Mouse (Mus musculus) right cerebral cortex, postnatal 4 days (tissue): ENCODE data around the gene Cd300ld3.

ENCODE experiments used
- DNase-seq: peaks from one replicate; pipeline ENCODE4 v3.0.0-alpha.2; 2022

Cd300ld3 gene

DNA sequence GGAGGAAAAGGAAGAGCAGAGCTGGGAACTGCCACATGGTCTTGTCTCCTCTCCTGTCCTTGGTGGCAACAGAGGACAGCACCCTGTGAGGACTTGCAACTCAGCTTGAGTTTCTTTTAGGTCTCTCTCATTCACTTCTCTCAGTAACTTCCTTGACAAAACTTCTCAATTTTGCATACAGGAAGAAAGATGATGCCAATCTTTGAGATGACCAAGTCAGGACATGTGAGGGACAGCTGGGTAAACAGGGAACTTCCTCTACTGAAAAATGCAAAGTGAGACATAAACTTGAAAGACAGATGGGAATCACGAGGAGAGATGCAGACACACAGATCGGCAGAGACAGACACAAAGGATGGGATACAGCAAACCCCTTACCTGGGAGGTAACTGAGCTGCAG, at the start of gene Cd300ld3:
Cd300ld3 (minus strand) TSS at position 151 of the 400 bp plus-strand sequence.
- no peak for DNase-seq

GRCm38 (mm10) chr11:115092140-115092539, 43.9 kb upstream of the Cd300ld3 start:
- DNase-seq, result no peak

DNA sequence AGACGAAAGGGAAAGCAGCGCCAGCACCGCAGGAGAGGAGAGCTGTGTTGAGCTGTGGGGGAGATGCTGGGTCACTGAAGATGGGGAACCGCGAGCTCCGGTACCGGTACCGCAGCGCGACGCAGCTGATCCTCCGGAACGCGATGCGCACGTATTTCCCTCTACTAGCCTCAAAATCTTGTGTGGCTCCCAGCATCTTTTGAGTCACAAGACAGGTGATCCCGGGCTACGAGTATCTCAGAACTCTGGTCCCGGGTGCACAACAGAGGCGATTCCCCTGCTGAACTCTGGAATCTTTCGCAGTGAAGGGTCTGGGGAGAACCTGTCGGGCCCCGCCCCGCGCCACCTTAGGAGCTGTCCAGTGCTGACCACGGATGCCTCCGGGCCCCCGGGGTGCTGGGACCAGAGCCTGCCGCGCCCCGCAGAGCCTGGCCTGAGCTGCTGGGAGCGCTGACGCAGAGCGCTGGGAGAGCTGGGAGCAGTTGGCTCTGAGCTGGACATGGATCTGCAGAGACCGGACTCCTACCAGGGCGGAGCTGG, 43.2 kb upstream of the Cd300ld3 start, which contains the start of gene Rab37:
Rab37 (plus strand) TSS at position 70 of the 540 bp plus-strand sequence.
- DNase-seq, result no peak

- DNase-seq, result no peak
Observed at GRCm38 (mm10) chr11:115089853-115090252, 41.6 kb upstream of the Cd300ld3 start.

DNA sequence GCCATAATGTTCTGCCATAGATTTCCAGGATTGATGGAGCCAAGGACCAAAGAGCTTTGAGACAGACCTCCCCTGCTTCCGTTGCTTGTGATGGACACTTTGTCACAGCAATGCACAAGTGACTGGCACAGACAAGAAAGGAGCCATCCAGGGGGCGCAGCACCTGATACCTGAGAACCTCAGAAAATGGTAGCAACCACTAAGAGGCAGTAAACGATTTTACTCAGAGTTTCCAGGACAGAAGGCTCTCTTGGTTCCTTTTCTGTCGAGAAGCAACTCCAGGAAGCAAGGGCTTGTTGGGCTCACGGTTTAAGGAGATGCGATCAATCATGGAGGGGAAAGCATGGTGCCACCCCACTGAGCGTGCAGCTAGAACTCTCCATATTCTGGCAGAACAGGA, 38.0 kb upstream of the Cd300ld3 start:
- DNase-seq, result no peak

DNA sequence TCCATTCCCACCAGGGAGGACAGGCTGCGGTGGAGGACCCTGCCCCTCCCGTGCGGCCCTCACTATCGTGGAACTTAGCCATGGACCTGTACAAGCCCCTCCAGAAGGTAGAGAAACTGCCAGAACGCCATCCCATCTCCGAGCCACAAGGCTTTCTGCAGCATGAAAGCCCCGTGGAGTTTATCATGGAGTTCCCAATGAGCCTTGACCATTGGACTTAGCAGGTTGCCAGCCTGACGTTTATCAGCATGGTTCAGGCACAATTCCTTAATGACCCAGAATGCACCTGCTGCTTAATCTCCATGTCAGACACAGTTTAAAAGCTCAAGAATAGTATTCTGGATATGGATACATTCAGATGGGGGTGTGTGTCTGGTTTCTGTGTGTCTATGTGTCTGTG, 36.9 kb upstream of the Cd300ld3 start:
- DNase-seq, result no peak

DNA sequence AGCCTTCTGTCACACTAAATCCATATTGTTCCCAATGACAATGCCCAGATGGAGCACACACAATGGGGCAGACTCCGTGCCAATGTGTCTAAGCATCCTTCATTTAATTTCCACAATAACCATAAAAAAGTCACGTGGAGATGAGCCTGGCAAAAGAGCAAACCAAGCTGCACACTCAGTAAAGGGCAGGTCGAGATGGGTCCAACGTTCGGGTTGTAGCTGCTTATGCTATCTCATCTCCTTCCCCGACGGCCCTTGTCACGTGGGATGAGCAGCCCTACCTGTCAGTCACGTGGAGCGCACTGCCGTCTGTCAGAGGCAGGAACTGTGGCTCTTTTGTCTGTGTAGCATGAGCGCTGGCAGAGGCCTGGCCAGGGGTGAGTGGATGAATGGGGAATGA, 36.4 kb upstream of the Cd300ld3 start:
- DNase-seq, result no peak

DNA sequence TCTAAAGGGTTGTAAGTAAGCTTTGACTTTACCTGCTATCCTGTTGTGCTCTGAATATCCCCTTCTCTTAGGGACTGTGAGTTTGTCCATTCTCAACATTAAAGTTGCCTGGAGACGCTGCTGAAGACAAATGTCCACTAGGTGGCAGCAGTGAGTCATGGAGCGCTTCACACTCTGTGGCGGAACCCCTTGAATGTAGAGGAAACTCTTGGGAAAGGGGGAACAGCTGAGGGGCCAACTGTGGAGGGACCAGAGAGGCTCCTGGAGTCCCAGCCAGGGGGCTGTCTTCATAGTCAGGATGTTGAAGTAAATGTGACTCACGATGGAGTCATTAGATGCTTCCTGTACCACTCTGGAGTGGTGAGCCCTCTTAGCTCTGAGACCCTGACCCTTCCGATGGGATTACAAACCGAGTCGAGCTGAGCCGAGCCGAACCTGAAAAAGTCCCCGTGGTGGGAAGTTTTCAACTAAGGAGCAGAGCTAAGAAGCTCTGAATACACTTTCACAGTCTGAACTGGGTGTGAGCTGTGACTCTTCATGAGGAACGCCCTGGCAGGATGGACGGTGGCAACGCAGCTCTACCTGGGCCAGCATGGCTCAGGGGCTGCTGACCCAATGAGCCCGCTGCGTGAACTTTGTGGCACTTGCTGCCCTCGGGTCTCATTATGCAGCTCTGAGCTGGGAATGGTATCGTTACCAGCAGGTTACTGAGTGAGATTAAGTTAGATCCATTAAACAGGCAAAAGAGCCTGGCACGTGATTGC, 35.3 kb upstream of the Cd300ld3 start:
- peak; percentile 88 for DNase-seq

- no peak for DNase-seq
Observed at GRCm38 (mm10) chr11:115082196-115082595, 34.0 kb upstream of the Cd300ld3 start.

GRCm38 (mm10) chr11:115081373-115081772, 33.2 kb upstream of the Cd300ld3 start:
- no peak for DNase-seq

DNA sequence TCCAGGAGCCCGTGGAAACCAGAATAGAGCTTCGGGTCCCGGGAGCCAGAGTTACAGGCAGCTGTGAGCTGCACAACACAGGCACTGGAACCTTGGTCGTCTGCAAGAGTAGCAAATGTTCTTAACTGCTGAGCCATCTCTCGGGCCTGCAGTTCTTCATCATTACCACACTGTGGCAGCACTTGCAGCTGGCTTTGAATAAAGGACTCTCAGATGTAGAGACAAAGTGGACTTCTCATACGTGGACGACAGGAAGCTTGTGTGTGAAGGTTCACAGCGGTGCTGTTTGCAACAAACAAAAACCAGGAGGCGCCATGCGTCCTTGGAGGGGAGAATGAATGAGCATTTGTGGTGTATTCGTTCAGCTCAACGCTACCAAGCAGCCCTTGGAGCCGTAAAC, 32.7 kb upstream of the Cd300ld3 start:
- DNase-seq, result peak; percentile 35

GRCm38 (mm10) chr11:115078680-115079079, 30.5 kb upstream of the Cd300ld3 start:
- no peak for DNase-seq

DNA sequence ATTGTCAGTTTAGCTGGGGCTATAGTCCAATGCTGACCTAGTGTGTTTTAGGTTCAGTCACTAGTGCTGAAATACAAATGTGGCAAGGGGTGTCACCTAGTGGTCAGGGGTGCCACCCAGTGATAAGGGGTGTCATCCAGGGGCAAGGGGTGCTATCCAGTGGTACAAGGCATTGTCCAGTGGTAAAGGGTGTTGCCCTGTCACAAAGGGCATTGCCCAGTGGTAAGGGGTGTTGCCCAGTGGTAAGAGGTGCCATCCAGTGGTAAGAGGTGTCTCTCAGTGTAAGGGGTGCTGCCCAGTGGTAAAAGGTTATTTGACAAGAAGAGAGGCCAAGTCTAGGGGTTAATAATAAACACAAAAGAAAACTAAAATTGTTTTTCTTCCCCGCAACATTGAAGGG, 29.2 kb upstream of the Cd300ld3 start:
- no peak for DNase-seq

- no peak for DNase-seq
Observed at GRCm38 (mm10) chr11:115075859-115076258, 27.6 kb upstream of the Cd300ld3 start.

- DNase-seq, result no peak
Observed at GRCm38 (mm10) chr11:115075407-115075806, 27.2 kb upstream of the Cd300ld3 start.

DNA sequence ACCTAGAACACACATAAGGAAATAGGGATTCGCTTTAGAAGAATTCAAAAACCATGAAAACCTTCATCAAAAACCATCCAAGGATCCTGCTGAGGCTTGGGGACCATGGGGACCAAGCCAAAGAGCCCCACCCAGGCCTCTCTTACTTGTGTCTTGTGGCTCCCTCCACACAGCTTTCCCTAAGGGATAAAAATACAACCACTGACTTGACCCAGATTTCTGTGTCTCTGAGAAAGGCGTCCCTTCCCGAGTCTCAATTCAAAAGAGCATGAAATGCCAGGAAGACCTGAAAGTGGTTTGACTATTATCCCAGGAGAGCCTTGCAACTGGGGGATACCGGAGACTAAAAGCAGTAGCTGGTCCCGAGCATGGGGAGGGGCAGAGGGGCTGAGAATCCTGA, 24.8 kb upstream of the Cd300ld3 start:
- DNase-seq, result no peak

GRCm38 (mm10) chr11:115071631-115072294, 23.6 kb upstream of the Cd300ld3 start:
- DNase-seq, result no peak

DNA sequence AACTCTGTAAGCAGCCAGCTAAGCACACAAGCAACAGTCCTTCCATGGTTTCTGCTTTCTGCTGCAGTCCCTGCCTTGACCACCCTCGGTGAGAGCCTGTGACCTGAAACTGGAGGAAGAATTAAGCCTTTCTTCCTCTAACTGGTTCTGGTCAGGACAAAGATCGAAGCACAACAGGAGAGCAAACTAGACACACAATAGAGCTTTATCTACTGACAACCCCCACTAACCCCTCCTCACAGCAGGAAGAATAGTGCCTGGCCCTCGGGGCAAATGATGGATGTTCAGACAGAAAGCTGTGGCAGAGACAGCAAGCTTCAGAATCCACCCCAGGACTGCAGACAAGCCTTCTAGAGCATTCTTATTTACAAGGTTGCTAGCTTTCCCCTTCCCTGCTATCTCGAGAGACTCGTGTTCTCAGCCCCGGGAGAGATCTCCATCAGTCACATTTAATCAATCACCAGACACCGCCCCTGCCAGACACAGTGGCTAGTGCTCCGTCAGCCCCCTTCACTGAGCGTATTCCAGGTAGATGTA, 22.9 kb upstream of the Cd300ld3 start:
- DNase-seq, result no peak

GRCm38 (mm10) chr11:115066768-115067167, 18.6 kb upstream of the Cd300ld3 start:
- DNase-seq, result no peak

DNA sequence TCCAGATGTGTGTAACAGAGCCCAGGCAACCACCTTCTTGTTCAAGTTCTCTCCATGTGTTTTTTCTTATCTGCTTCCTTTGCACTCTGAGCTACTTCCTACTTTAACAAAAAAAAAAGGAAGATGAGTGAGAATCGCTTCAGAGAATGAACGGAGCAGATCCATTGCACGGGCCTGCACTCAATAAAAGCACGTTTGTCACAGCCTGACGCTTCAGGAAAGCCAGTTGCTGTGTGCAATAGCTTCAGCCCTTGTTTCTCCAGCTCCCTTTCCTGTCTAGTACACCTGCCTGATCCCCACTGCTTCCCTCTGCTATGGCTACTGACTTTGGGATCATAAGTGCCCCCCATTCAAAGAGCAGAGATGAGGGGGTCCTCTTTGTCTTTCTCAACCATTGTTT, 13.9 kb upstream of the Cd300ld3 start, which contains the start of gene Cd300e:
Cd300e (minus strand) TSS at position 101 of the 400 bp plus-strand sequence.
- no peak for DNase-seq

- no peak for DNase-seq
Observed at GRCm38 (mm10) chr11:115059797-115060196, 11.6 kb upstream of the Cd300ld3 start.

DNA sequence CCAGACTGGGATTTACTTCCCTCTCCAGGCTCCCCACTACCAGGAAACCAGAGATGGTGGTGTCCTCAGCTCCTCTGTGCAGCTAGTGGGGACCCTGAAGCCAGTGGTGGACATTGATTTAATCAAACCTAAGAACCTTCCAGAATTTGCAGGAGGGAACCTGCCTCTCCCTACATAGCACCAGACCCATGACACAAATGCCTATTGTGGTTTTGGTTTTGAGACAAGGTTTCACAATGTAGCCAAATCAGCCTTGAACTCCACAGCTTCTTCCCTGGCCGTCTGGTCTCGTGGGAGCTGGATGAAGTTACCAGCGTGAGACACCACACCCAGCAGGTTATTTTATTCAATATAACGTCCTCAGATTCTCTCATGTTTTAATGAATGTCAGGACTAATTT, 10.5 kb upstream of the Cd300ld3 start:
- DNase-seq, result no peak

- DNase-seq, result no peak
Observed at GRCm38 (mm10) chr11:115054537-115054936, 6.3 kb upstream of the Cd300ld3 start.

DNA sequence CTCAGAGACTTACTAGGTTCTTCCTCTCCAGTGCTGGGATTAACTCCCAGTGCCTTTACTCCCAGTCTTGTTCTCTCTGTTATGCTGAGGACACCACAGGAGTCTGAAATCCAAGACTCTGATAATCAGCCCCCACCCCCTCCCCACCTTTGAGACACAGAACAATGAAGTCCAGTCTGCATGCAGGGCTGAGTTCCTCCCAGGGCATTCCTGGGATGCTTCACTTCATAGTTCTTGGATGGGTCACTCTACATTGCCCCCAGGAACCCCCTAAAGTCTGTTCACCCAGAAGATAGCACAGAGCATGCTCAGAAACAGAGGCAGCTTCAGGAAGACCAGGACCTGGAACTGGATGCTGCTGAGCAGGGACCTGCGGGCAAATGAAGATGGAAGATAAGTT, 4.8 kb upstream of the Cd300ld3 start:
- no peak for DNase-seq
